Comparison of ENCODE assay signal across 22 mouse cellular contexts in the genomic region with DNA sequence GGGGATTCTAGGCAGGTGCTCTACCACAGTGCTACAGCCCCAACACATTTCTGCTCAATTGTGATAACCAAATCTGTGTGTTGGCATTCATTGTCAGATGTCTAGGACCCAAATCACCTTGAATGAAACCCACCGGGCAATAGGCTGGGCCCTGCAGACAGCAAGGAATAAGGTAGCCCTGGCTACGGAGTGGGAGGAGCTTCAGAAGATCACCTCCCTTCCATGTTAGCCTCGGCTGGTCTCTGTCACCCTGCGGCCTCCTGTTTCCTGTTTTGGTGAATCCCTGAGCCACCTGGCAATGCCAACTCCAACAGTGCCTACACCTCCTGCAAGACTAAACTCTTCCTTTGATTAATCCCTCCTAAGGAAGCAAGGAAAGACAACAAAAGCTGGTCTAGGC. TPM values are rescaled to one million over a fixed set of nuclear protein-coding genes. Genes with fewer than 3 reads are reported as not detected.
DNase-seq lines count a peak whose midpoint lies in the region; ATAC-seq and TF ChIP-seq lines count a peak whose summit lies in the region.
"Had no signal": no experiment of that assay in that cellular context is flagged by ENCODE, and none has a peak within 500 bp of the region (broad histone marks: within the 10 kb centered on the region; RNA-seq: fewer than 3 reads in every experiment).

No protein-coding gene starts in this region.

- H3K9ac ChIP-seq in forebrain, embryonic 11.5 days (ENCODE audit: low read length), result no peak overlapping the region
- H3K9ac ChIP-seq in midbrain, embryonic 11.5 days (ENCODE audit: low read length), result no peak overlapping the region
- 0 out of 2 replicates have a peak overlapping the region, but pooled peaks have one; percentile 54 for H3K9ac ChIP-seq in liver, postnatal 0 days (replicated peaks)
- H3K9ac ChIP-seq: forebrain, embryonic 12.5 days; neural tube, embryonic 15.5 days had no signal

- WGBS in forebrain, embryonic 10.5 days, result 88% methylated on average over 4 of the region's 4 CpGs
- 92% methylated on average over 4 of the region's 4 CpGs for WGBS in forebrain, embryonic 11.5 days
- 91% methylated on average over 4 of the region's 4 CpGs for WGBS in midbrain, embryonic 10.5 days
- WGBS in midbrain, embryonic 11.5 days, result 92% methylated on average over 4 of the region's 4 CpGs
- WGBS in liver, postnatal 0 days (ENCODE audit: insufficient replicate concordance), result 48% methylated on average over 4 of the region's 4 CpGs
- 87% methylated on average over 4 of the region's 4 CpGs for WGBS in cerebellum, adult 2 months

- DNase-seq in forebrain, embryonic 10.5 days (ENCODE audit: extremely low spot score, low spot score), result no peak
- no peak for DNase-seq in forebrain, embryonic 11.5 days (ENCODE audit: low spot score)
- DNase-seq in midbrain, embryonic 10.5 days (ENCODE audit: low spot score), result no peak
- no peak for DNase-seq in midbrain, embryonic 11.5 days (ENCODE audit: low spot score, missing footprints)
- no peak for DNase-seq in liver, postnatal 0 days
- no peak for DNase-seq in B cell, adult 2 months
- no peak for DNase-seq in cerebellum, adult 2 months
- DNase-seq: cerebellum, postnatal 10 days; right cerebral cortex, adult 18-20 months; right cerebral cortex, postnatal 4 days had no signal

- no peak for TF ChIP-seq EP300 in liver, postnatal 0 days (IDR thresholded peaks at IDR 0.05; ENCODE audit: low read depth)

- peaks cover 48% of the 10 kb centered on the region for H3K4me1 ChIP-seq in forebrain, embryonic 10.5 days
- no peaks in the 10 kb centered on the region for H3K4me1 ChIP-seq in forebrain, embryonic 11.5 days (replicated peaks; ENCODE audit: control insufficient read depth, insufficient read depth, low read length)
- H3K4me1 ChIP-seq in midbrain, embryonic 10.5 days, result peaks cover 51% of the 10 kb centered on the region
- peaks cover 2% of the 10 kb centered on the region; the same call in 1 of the 2 replicates for H3K4me1 ChIP-seq in midbrain, embryonic 11.5 days (ENCODE audit: control insufficient read depth, insufficient read depth, low read length)
- peaks cover 36% of the 10 kb centered on the region for H3K4me1 ChIP-seq in liver, postnatal 0 days (ENCODE audit: insufficient read depth)
- H3K4me1 ChIP-seq in cerebellum, adult 2 months (ENCODE audit: control insufficient read depth, insufficient read depth, low read length), result no peaks in the 10 kb centered on the region; the same call in 1 of the 2 replicates
- H3K4me1 ChIP-seq: neural tube, embryonic 15.5 days had no signal

- no peak for ATAC-seq in forebrain, embryonic 11.5 days (replicated peaks; ENCODE audit: low FRiP score)
- ATAC-seq in midbrain, embryonic 11.5 days (ENCODE audit: low FRiP score), result no peak
- ATAC-seq in activated CD4-positive, CD25-positive, alpha-beta regulatory T cell, adult 4 months, result peak; percentile 17
- no peak for ATAC-seq in liver, postnatal 0 days
- ATAC-seq: hindbrain, postnatal 0 days had no signal

- no peaks in the 10 kb centered on the region for H3K9me3 ChIP-seq in forebrain, embryonic 10.5 days
- no peaks in the 10 kb centered on the region for H3K9me3 ChIP-seq in forebrain, embryonic 11.5 days (ENCODE audit: control insufficient read depth, low read length)
- H3K9me3 ChIP-seq in midbrain, embryonic 10.5 days (replicated peaks), result no peaks in the 10 kb centered on the region
- no peaks in the 10 kb centered on the region for H3K9me3 ChIP-seq in midbrain, embryonic 11.5 days (ENCODE audit: control insufficient read depth, low read length)
- H3K9me3 ChIP-seq in liver, postnatal 0 days (ENCODE audit: low read length), result no peaks in the 10 kb centered on the region
- H3K9me3 ChIP-seq: forebrain, embryonic 12.5 days; limb, embryonic 10.5 days; neural tube, embryonic 15.5 days had no signal

- H3K36me3 ChIP-seq in forebrain, embryonic 10.5 days (replicated peaks), result no peaks in the 10 kb centered on the region
- H3K36me3 ChIP-seq in forebrain, embryonic 11.5 days (ENCODE audit: control insufficient read depth, insufficient read depth, low read length), result no peaks in the 10 kb centered on the region
- no peaks in the 10 kb centered on the region for H3K36me3 ChIP-seq in midbrain, embryonic 10.5 days
- no peaks in the 10 kb centered on the region for H3K36me3 ChIP-seq in midbrain, embryonic 11.5 days (ENCODE audit: control insufficient read depth, insufficient read depth, low read length)
- no peaks in the 10 kb centered on the region for H3K36me3 ChIP-seq in liver, postnatal 0 days (replicated peaks; ENCODE audit: insufficient read depth, low read length)
- H3K36me3 ChIP-seq: forebrain, embryonic 12.5 days; limb, embryonic 10.5 days; neural tube, embryonic 15.5 days had no signal

- TF ChIP-seq CTCF in liver, postnatal 0 days (IDR thresholded peaks at IDR 0.05; ENCODE audit: low read depth), result no peak
- TF ChIP-seq CTCF in cerebellum, adult 2 months (IDR thresholded peaks at IDR 0.05; ENCODE audit: borderline replicate concordance, insufficient read depth, low read depth, low read length), result no peak

- no peak overlapping the region for H3K4me2 ChIP-seq in forebrain, embryonic 11.5 days (ENCODE audit: low read depth, low read length, severe bottlenecking)
- H3K4me2 ChIP-seq in midbrain, embryonic 11.5 days, result no peak overlapping the region
- H3K4me2 ChIP-seq in liver, postnatal 0 days (ENCODE audit: low read depth, low read length), result peak overlapping the region; percentile 60; the same call in 1 of the 2 replicates
- H3K4me2 ChIP-seq: forebrain, embryonic 12.5 days; heart, embryonic 11.5 days; neural tube, embryonic 15.5 days had no signal

- no peak for TF ChIP-seq POLR2A in cerebellum, adult 2 months (IDR thresholded peaks at IDR 0.05; ENCODE audit: borderline replicate concordance, insufficient read depth, low read length)

- H3K4me3 ChIP-seq in forebrain, embryonic 10.5 days, result no peak overlapping the region
- H3K4me3 ChIP-seq in forebrain, embryonic 11.5 days (ENCODE audit: low read depth, low read length), result no peak overlapping the region
- no peak overlapping the region for H3K4me3 ChIP-seq in midbrain, embryonic 10.5 days
- H3K4me3 ChIP-seq in midbrain, embryonic 11.5 days (ENCODE audit: low read depth, low read length), result no peak overlapping the region
- no peak overlapping the region for H3K4me3 ChIP-seq in liver, postnatal 0 days (ENCODE audit: low read depth, low read length)
- H3K4me3 ChIP-seq in cerebellum, adult 2 months (replicated peaks; ENCODE audit: insufficient read depth, low read depth, low read length), result no peak overlapping the region
- H3K4me3 ChIP-seq: forebrain, embryonic 12.5 days; limb, embryonic 10.5 days; neural tube, embryonic 15.5 days had no signal

- no peaks in the 10 kb centered on the region for H3K27me3 ChIP-seq in forebrain, embryonic 10.5 days (ENCODE audit: poor library complexity, severe bottlenecking)
- no peaks in the 10 kb centered on the region for H3K27me3 ChIP-seq in forebrain, embryonic 11.5 days (ENCODE audit: control insufficient read depth, insufficient read depth, low read length)
- peaks cover 4% of the 10 kb centered on the region; the same call in 1 of the 2 replicates for H3K27me3 ChIP-seq in midbrain, embryonic 10.5 days (ENCODE audit: low read depth, poor library complexity, severe bottlenecking)
- H3K27me3 ChIP-seq in midbrain, embryonic 11.5 days (ENCODE audit: control insufficient read depth, insufficient read depth, low read length), result no peaks in the 10 kb centered on the region
- H3K27me3 ChIP-seq in liver, postnatal 0 days (ENCODE audit: insufficient read depth, low read length), result no peaks in the 10 kb centered on the region
- no peaks in the 10 kb centered on the region for H3K27me3 ChIP-seq in cerebellum, adult 2 months (ENCODE audit: control insufficient read depth, insufficient read depth, low read length)
- H3K27me3 ChIP-seq: forebrain, embryonic 12.5 days; neural tube, embryonic 15.5 days had no signal

- 0 out of 2 replicates have a peak overlapping the region, but pooled peaks have one; percentile 2 for H3K27ac ChIP-seq in forebrain, embryonic 10.5 days
- no peak overlapping the region for H3K27ac ChIP-seq in forebrain, embryonic 11.5 days (ENCODE audit: low read depth, low read length)
- peak overlapping the region; percentile 25; the same call in 1 of the 2 replicates for H3K27ac ChIP-seq in midbrain, embryonic 10.5 days (replicated peaks)
- no peak overlapping the region for H3K27ac ChIP-seq in midbrain, embryonic 11.5 days (ENCODE audit: low read depth, low read length)
- H3K27ac ChIP-seq in liver, postnatal 0 days (ENCODE audit: low read depth), result peak overlapping the region; percentile 93
- H3K27ac ChIP-seq in cerebellum, adult 2 months (ENCODE audit: insufficient read depth, low read length), result no peak overlapping the region
- H3K27ac ChIP-seq: forebrain, embryonic 12.5 days; hindbrain, postnatal 0 days; limb, embryonic 10.5 days; macrophage; neural tube, embryonic 15.5 days had no signal

RNA-seq across cellular contexts. Expression of a gene that starts 9.3 kb away (rescaled TPM):
- 33.1 and 33.3 TPM in 2 replicates for polyA plus RNA-seq in forebrain, embryonic 10.5 days (2016; fragmentation: Nextera tagmentation; extraction: Ambion mirVana)
- polyA plus RNA-seq in forebrain, embryonic 11.5 days (2014; fragmentation: Nextera tagmentation; extraction: Ambion mirVana), result 41.8 and 45.4 TPM in 2 replicates
- 43.7 and 50.8 TPM in 2 replicates for polyA plus RNA-seq in midbrain, embryonic 10.5 days (2016; fragmentation: Nextera tagmentation; extraction: Ambion mirVana)
- 38.3 and 40.5 TPM in 2 replicates for polyA plus RNA-seq in midbrain, embryonic 11.5 days (2014; fragmentation: Nextera tagmentation; extraction: Ambion mirVana)
- polyA plus RNA-seq in activated CD4-positive, CD25-positive, alpha-beta regulatory T cell, adult 4 months (2017; shearing (Covaris generic)), result 10 to 100 TPM; 33.9 to 35.5 TPM
- polyA plus RNA-seq in liver, postnatal 0 days (2015; fragmentation: Nextera tagmentation; extraction: Ambion mirVana), result 5.0 and 5.9 TPM in 2 replicates
- polyA plus RNA-seq in cerebellum, adult 2 months (2012; rRNA removed), result 48.7 and 53.4 TPM in 2 replicates

RNA-seq across cellular contexts. Expression of a gene that starts 32.9 kb away (rescaled TPM):
- polyA plus RNA-seq in forebrain, embryonic 10.5 days (2016; fragmentation: Nextera tagmentation; extraction: Ambion mirVana), result not detected in 2 replicates
- polyA plus RNA-seq in forebrain, embryonic 11.5 days (2014; fragmentation: Nextera tagmentation; extraction: Ambion mirVana), result not detected in 2 replicates
- 0.62 and 0.63 TPM in 2 replicates for polyA plus RNA-seq in midbrain, embryonic 10.5 days (2016; fragmentation: Nextera tagmentation; extraction: Ambion mirVana)
- polyA plus RNA-seq in midbrain, embryonic 11.5 days (2014; fragmentation: Nextera tagmentation; extraction: Ambion mirVana), result 0.39 TPM in 1 of 2 replicates, not detected in the other
- 1 to 10 TPM in 1 of 2 experiments, under 1 TPM in 1; 0.98 to 3.8 TPM for polyA plus RNA-seq in activated CD4-positive, CD25-positive, alpha-beta regulatory T cell, adult 4 months (2017; shearing (Covaris generic))
- not detected in 2 replicates for polyA plus RNA-seq in liver, postnatal 0 days (2015; fragmentation: Nextera tagmentation; extraction: Ambion mirVana)
- polyA plus RNA-seq in cerebellum, adult 2 months (2012; rRNA removed), result 0.82 and 1.4 TPM in 2 replicates
- polyA plus RNA-seq: forebrain, embryonic 12.5 days; gonadal fat pad, adult 2 months; heart, postnatal 0 days; limb, embryonic 10.5 days; liver, adult 2 months; lung, postnatal 0 days; macrophage; midbrain, postnatal 0 days; neural tube, embryonic 15.5 days had no signal

RNA-seq across cellular contexts. Expression of a gene that starts 51.0 kb away (rescaled TPM):
- 31.6 and 35.7 TPM in 2 replicates for polyA plus RNA-seq in forebrain, embryonic 10.5 days (2016; fragmentation: Nextera tagmentation; extraction: Ambion mirVana)
- 83.3 and 91.5 TPM in 2 replicates for polyA plus RNA-seq in forebrain, embryonic 11.5 days (2014; fragmentation: Nextera tagmentation; extraction: Ambion mirVana)
- 28.6 and 36.2 TPM in 2 replicates for polyA plus RNA-seq in midbrain, embryonic 10.5 days (2016; fragmentation: Nextera tagmentation; extraction: Ambion mirVana)
- polyA plus RNA-seq in midbrain, embryonic 11.5 days (2014; fragmentation: Nextera tagmentation; extraction: Ambion mirVana), result 42.9 and 46.4 TPM in 2 replicates
- polyA plus RNA-seq in activated CD4-positive, CD25-positive, alpha-beta regulatory T cell, adult 4 months (2017; shearing (Covaris generic)), result 1 to 10 TPM; 5.2 to 5.6 TPM
- polyA plus RNA-seq in liver, postnatal 0 days (2015; fragmentation: Nextera tagmentation; extraction: Ambion mirVana), result 5.2 and 6.5 TPM in 2 replicates
- polyA plus RNA-seq in cerebellum, adult 2 months (2012; rRNA removed), result 86.0 and 96.1 TPM in 2 replicates

Comparison
In these comparisons a context has a peak if more than half of its experiments do, and no peak if none do; other contexts are left out.
1. H3K27ac ChIP-seq: peak in forebrain, embryonic 10.5 days (single experiment), midbrain, embryonic 10.5 days (single experiment) and liver, postnatal 0 days (single experiment); none in forebrain, embryonic 11.5 days (single experiment), midbrain, embryonic 11.5 days (single experiment) and cerebellum, adult 2 months (single experiment).